Mouse (Mus musculus) E14TG2a.4 (cell line): ENCODE results near the gene Tex33.

Source experiments
- CTCF ChIP-seq: conservative IDR thresholded peaks from 2 replicates; pipeline ENCODE4 v1.5.1; 2014; ENCODE audit warnings: low read length
- POU5F1 ChIP-seq: IDR thresholded peaks from 2 replicates; pipeline ENCODE4 v1.6.1; 2014; ENCODE audit warnings: low read length, borderline replicate concordance

DNA sequence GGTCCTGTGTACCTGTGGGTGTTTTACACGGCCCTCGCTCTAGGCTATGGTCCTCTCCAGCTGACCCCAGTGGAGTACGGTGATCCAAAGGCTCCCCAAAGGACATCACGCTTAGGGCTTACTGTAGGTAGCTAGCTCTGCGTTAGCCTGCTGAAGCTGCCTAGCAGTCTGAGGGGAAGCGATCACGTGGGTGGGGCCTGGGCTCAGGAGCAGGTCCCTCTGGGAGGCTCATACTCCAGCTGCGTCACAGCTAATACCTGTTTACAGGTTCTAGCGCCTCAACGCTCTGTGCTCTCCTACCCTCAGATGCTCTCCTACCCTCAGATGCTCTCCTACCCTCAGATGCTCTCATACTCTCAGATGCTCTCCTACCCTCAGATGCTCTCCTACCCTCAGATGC lies 35.2 kb upstream of the Tex33 start:
- TF ChIP-seq CTCF (no peak), POU5F1 (no peak)
